26 mouse cellular contexts compared by ENCODE assay signal in genomic region chr13:97308431-97308830, GRCm38 (mm10).
"Had no signal": no experiment of that assay in that cellular context is flagged by ENCODE, and none has a peak within 500 bp of the region (broad histone marks: within the 10 kb centered on the region; RNA-seq: fewer than 3 reads in every experiment).

No protein-coding gene starts in this region.

- H3K4me2 ChIP-seq: embryonic facial prominence, embryonic 12.5 days; embryonic facial prominence, embryonic 13.5 days; embryonic facial prominence, embryonic 15.5 days; forebrain, embryonic 12.5 days; forebrain, embryonic 13.5 days; forebrain, embryonic 15.5 days had no signal

- H3K9ac ChIP-seq: embryonic facial prominence, embryonic 12.5 days; embryonic facial prominence, embryonic 13.5 days; embryonic facial prominence, embryonic 15.5 days; forebrain, embryonic 12.5 days; forebrain, embryonic 13.5 days; forebrain, embryonic 15.5 days; forebrain, postnatal 0 days had no signal

- ATAC-seq: forebrain, embryonic 13.5 days; forebrain, embryonic 14.5 days; forebrain, embryonic 15.5 days; forebrain, embryonic 16.5 days; forebrain, postnatal 0 days had no signal

- H3K4me3 ChIP-seq: embryonic facial prominence, embryonic 10.5 days; embryonic facial prominence, embryonic 12.5 days; embryonic facial prominence, embryonic 13.5 days; embryonic facial prominence, embryonic 15.5 days; erythroblast, embryonic 14.5 days; forebrain, embryonic 10.5 days; forebrain, embryonic 12.5 days; forebrain, embryonic 13.5 days; forebrain, embryonic 15.5 days; gastrocnemius, adult 2 months; heart, adult 2 months; heart, embryonic 10.5 days had no signal

- H3K27ac ChIP-seq: embryonic facial prominence, embryonic 10.5 days; embryonic facial prominence, embryonic 12.5 days; embryonic facial prominence, embryonic 13.5 days; embryonic facial prominence, embryonic 15.5 days; forebrain, embryonic 10.5 days; forebrain, embryonic 12.5 days; forebrain, embryonic 13.5 days; forebrain, embryonic 15.5 days; gastrocnemius, adult 2 months; heart, adult 2 months; heart, embryonic 10.5 days had no signal

- H3K36me3 ChIP-seq: embryonic facial prominence, embryonic 10.5 days; embryonic facial prominence, embryonic 12.5 days; embryonic facial prominence, embryonic 13.5 days; embryonic facial prominence, embryonic 15.5 days; forebrain, embryonic 10.5 days; forebrain, embryonic 12.5 days; forebrain, embryonic 15.5 days; heart, embryonic 10.5 days had no signal

- H3K9me3 ChIP-seq: embryonic facial prominence, embryonic 10.5 days; embryonic facial prominence, embryonic 12.5 days; embryonic facial prominence, embryonic 13.5 days; embryonic facial prominence, embryonic 15.5 days; forebrain, embryonic 10.5 days; forebrain, embryonic 12.5 days; forebrain, embryonic 13.5 days; forebrain, embryonic 15.5 days; heart, embryonic 10.5 days had no signal

- H3K27me3 ChIP-seq: embryonic facial prominence, embryonic 12.5 days; embryonic facial prominence, embryonic 13.5 days; embryonic facial prominence, embryonic 15.5 days; forebrain, embryonic 13.5 days; forebrain, embryonic 15.5 days had no signal

- DNase-seq: cerebellum, postnatal 10 days; cerebellum, postnatal 14 days; cerebellum, postnatal 25 days; cerebellum, postnatal 36 days; embryo, embryonic 11 days; forebrain, postnatal 0 days; gastrocnemius, adult 2 months; gastrocnemius, postnatal 10 days; gastrocnemius, postnatal 14 days; gastrocnemius, postnatal 25 days; gastrocnemius, postnatal 36 days; heart, adult 11 months; heart, adult 18-20 months; heart, adult 2 months had no signal
